In genomic region chr12:86903828-86904806, GRCm38 (mm10) we compare ENCODE assay signal across 14 mouse cellular contexts. TPM values are rescaled to one million over a fixed set of nuclear protein-coding genes. Genes with fewer than 3 reads are reported as not detected.
DNase-seq lines count a peak whose midpoint lies in the region; ATAC-seq and TF ChIP-seq lines count a peak whose summit lies in the region.
"Had no signal": no experiment of that assay in that cellular context is flagged by ENCODE, and none has a peak within 500 bp of the region (broad histone marks: within the 10 kb centered on the region; RNA-seq: fewer than 3 reads in every experiment).

No protein-coding gene starts in this region.

- no peak for ATAC-seq in heart, postnatal 0 days (ENCODE audit: insufficient read depth, low read depth)
- ATAC-seq in midbrain, embryonic 14.5 days (ENCODE audit: low FRiP score, low TSS enrichment), result no peak
- no peak for ATAC-seq in megakaryocyte, adult 5-6 weeks (ENCODE audit: poor library complexity, severe bottlenecking)
- ATAC-seq: Patski had no signal

- 0 out of 2 replicates have a peak overlapping the region, but pooled peaks have one; percentile 9 for H3K27ac ChIP-seq in heart, postnatal 0 days (ENCODE audit: low read depth)
- H3K27ac ChIP-seq in midbrain, embryonic 10.5 days (replicated peaks), result peak overlapping the region; percentile 56
- H3K27ac ChIP-seq in midbrain, embryonic 14.5 days (replicated peaks; ENCODE audit: low read depth, low read length), result no peak overlapping the region
- H3K27ac ChIP-seq: embryonic facial prominence, embryonic 12.5 days; neural tube, embryonic 13.5 days had no signal

- WGBS in heart, postnatal 0 days, result 80% methylated on average over 11 of the region's 11 CpGs
- WGBS in midbrain, embryonic 10.5 days, result 86% methylated on average over 11 of the region's 11 CpGs
- WGBS in midbrain, embryonic 14.5 days, result 89% methylated on average over 11 of the region's 11 CpGs

- no peaks in the 10 kb centered on the region for H3K36me3 ChIP-seq in heart, postnatal 0 days (replicated peaks; ENCODE audit: control insufficient read depth, insufficient read depth, low read length)
- H3K36me3 ChIP-seq in midbrain, embryonic 10.5 days, result no peaks in the 10 kb centered on the region
- H3K36me3 ChIP-seq in midbrain, embryonic 14.5 days (ENCODE audit: control insufficient read depth, insufficient read depth, low read length), result no peaks in the 10 kb centered on the region
- H3K36me3 ChIP-seq: embryonic facial prominence, embryonic 12.5 days; neural tube, embryonic 13.5 days had no signal

- DNase-seq in heart, postnatal 0 days (ENCODE audit: low spot score), result no peak
- DNase-seq in heart, postnatal 36 days, result no peak
- no peak for DNase-seq in midbrain, embryonic 10.5 days (ENCODE audit: low spot score)
- DNase-seq in midbrain, embryonic 14.5 days, result no peak
- peak; percentile 67 for DNase-seq in kidney, postnatal 14 days
- no peak for DNase-seq in adipocyte (ENCODE audit: low spot score)
- DNase-seq: adrenal gland, postnatal 10 days; cerebellum, postnatal 25 days; lung, adult 18-20 months; spleen, adult 18-20 months had no signal

- H3K4me3 ChIP-seq in heart, postnatal 0 days (ENCODE audit: low read depth, low read length), result no peak overlapping the region
- H3K4me3 ChIP-seq in midbrain, embryonic 10.5 days, result no peak overlapping the region
- no peak overlapping the region for H3K4me3 ChIP-seq in midbrain, embryonic 14.5 days (replicated peaks; ENCODE audit: low read depth, low read length)
- H3K4me3 ChIP-seq: embryonic facial prominence, embryonic 12.5 days; neural tube, embryonic 13.5 days had no signal

- H3K4me2 ChIP-seq in heart, postnatal 0 days (ENCODE audit: low read depth, low read length), result no peak overlapping the region
- H3K4me2 ChIP-seq in midbrain, embryonic 14.5 days (ENCODE audit: low read length), result no peak overlapping the region
- H3K4me2 ChIP-seq: embryonic facial prominence, embryonic 12.5 days; neural tube, embryonic 13.5 days had no signal

- H3K4me1 ChIP-seq in heart, postnatal 0 days (ENCODE audit: control insufficient read depth, insufficient read depth), result peaks cover 18% of the 10 kb centered on the region
- peaks cover 42% of the 10 kb centered on the region for H3K4me1 ChIP-seq in midbrain, embryonic 10.5 days
- H3K4me1 ChIP-seq in midbrain, embryonic 14.5 days (ENCODE audit: control insufficient read depth, insufficient read depth, low read length), result peaks cover 16% of the 10 kb centered on the region

- H3K27me3 ChIP-seq in heart, postnatal 0 days (ENCODE audit: control insufficient read depth, insufficient read depth, low read length), result no peaks in the 10 kb centered on the region
- peaks cover 28% of the 10 kb centered on the region for H3K27me3 ChIP-seq in midbrain, embryonic 10.5 days (ENCODE audit: low read depth, poor library complexity, severe bottlenecking)
- H3K27me3 ChIP-seq in midbrain, embryonic 14.5 days (ENCODE audit: control insufficient read depth, insufficient read depth, low read length), result no peaks in the 10 kb centered on the region
- H3K27me3 ChIP-seq: embryonic facial prominence, embryonic 12.5 days; Patski had no signal

- intact Hi-C loops in heart, postnatal 36 days (cut with DNase I), result loop anchor here (2.0 kb wide), 1 partner anchor 15 kb away; no protein-coding TSS in a partner anchor

- H3K9me3 ChIP-seq in heart, postnatal 0 days (replicated peaks; ENCODE audit: control insufficient read depth, low read length), result no peaks in the 10 kb centered on the region
- H3K9me3 ChIP-seq in midbrain, embryonic 10.5 days (replicated peaks), result no peaks in the 10 kb centered on the region
- H3K9me3 ChIP-seq in midbrain, embryonic 14.5 days (ENCODE audit: control insufficient read depth, low read length), result no peaks in the 10 kb centered on the region
- H3K9me3 ChIP-seq: embryonic facial prominence, embryonic 12.5 days; neural tube, embryonic 13.5 days had no signal

- no peak for TF ChIP-seq EP300 in heart, postnatal 0 days (IDR thresholded peaks at IDR 0.05; ENCODE audit: low read depth)

- no peak overlapping the region for H3K9ac ChIP-seq in heart, postnatal 0 days (replicated peaks; ENCODE audit: low read depth, low read length)
- no peak overlapping the region for H3K9ac ChIP-seq in midbrain, embryonic 14.5 days (replicated peaks; ENCODE audit: low read length)
- H3K9ac ChIP-seq: embryonic facial prominence, embryonic 12.5 days; neural tube, embryonic 13.5 days had no signal

- TF ChIP-seq CTCF in heart, postnatal 0 days (IDR thresholded peaks at IDR 0.05; ENCODE audit: low read depth), result no peak

RNA-seq across cellular contexts. Expression of gene Irf2bpl, which starts 19.5 kb away (rescaled TPM):
- total RNA-seq in heart, postnatal 0 days (2014; rRNA removed; ENCODE audit: low replicate concordance), result 74.0 and 88.5 TPM in 2 replicates
- 26.4 and 30.0 TPM in 2 replicates for polyA plus RNA-seq in heart, postnatal 0 days (2015; fragmentation: Nextera tagmentation; extraction: Ambion mirVana)
- total RNA-seq in heart, postnatal 36 days (2021), result 10 to 100 TPM; 36.1 to 37.0 TPM
- 28.6 and 39.6 TPM in 2 replicates for polyA plus RNA-seq in midbrain, embryonic 10.5 days (2016; fragmentation: Nextera tagmentation; extraction: Ambion mirVana)
- polyA plus RNA-seq in midbrain, embryonic 14.5 days (2014; fragmentation: Nextera tagmentation; extraction: Ambion mirVana), result 71.6 and 80.2 TPM in 2 replicates
- total RNA-seq in megakaryocyte, adult 5-6 weeks (2015), result 3.0 and 3.6 TPM in 2 replicates
- total RNA-seq in megakaryocyte, adult 5-6 weeks (2017), result 1.4 and 3.5 TPM in 2 replicates

RNA-seq across cellular contexts. Expression of gene Cipc, which starts 42.7 kb away (rescaled TPM):
- total RNA-seq in heart, postnatal 0 days (2014; rRNA removed; ENCODE audit: low replicate concordance), result 26.2 and 41.6 TPM in 2 replicates
- polyA plus RNA-seq in heart, postnatal 0 days (2015; fragmentation: Nextera tagmentation; extraction: Ambion mirVana), result 18.7 and 20.9 TPM in 2 replicates
- 10 to 100 TPM; 46.4 to 48.4 TPM for total RNA-seq in heart, postnatal 36 days (2021)
- 33.2 and 35.5 TPM in 2 replicates for polyA plus RNA-seq in midbrain, embryonic 10.5 days (2016; fragmentation: Nextera tagmentation; extraction: Ambion mirVana)
- 42.5 and 61.0 TPM in 2 replicates for polyA plus RNA-seq in midbrain, embryonic 14.5 days (2014; fragmentation: Nextera tagmentation; extraction: Ambion mirVana)
- 12.0 and 12.9 TPM in 2 replicates for total RNA-seq in megakaryocyte, adult 5-6 weeks (2015)
- 8.9 and 11.0 TPM in 2 replicates for total RNA-seq in megakaryocyte, adult 5-6 weeks (2017)

Comparison
In these comparisons a context has a peak if more than half of its experiments do, and no peak if none do; other contexts are left out.
1. RNA of gene Irf2bpl, which starts 19.5 kb away (total RNA-seq): 74.0 to 88.5 TPM in heart, postnatal 0 days and 36.1 to 37.0 TPM in heart, postnatal 36 days; 1.4 to 3.6 TPM in megakaryocyte, adult 5-6 weeks; every median in the first group is over 4 times any median in the second.